Mouse (Mus musculus) 3T3-L1 (cell line): Measurements from ENCODE around the gene Rarb.

Source experiments
- DNase-seq: peaks from one replicate; pipeline ENCODE4 v3.0.0-alpha.2; 2015; ENCODE audit warnings: low read depth, low spot score

The Rarb gene

DNA sequence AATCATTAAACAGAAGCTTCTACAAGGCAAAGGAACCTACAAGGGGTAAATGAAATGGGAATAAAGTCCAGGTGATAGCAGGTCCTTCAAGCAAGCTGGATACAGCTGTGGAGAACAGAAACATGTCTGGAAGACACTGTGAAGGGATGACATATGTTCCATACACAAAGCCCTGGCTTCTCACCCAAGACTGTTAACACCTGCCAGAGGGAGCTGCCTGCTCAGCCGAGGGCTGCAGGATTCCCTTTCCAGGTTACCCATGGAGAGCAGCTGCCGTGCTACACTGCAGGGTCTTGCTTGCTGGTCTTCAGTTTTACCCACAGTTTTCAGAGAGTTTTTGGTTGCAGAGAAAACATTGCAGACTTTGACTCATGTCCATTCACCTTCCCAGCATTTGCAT lies 290.3 kb downstream of the Rarb start:
- DNase-seq, result no peak

DNA sequence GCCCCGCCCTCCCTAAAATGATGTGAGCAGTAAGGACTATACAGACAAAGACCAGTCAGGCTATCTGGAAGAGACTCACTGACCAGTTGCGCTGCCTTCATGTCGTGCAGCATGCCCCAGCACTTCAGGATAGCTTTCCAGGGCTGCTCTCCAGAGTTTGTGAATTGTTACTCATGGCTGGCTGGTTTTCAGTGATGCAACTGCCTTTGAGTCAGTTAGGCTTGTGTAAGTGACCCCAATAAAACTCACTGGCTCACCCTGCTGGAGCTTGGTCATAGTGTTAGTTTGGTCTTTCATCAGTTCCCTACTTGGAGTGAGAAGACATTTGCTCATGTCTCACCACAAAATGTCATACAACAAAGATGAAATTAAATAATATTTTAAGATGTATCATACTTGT lies 292.8 kb downstream of the Rarb start:
- peak; percentile 94 for DNase-seq

DNA sequence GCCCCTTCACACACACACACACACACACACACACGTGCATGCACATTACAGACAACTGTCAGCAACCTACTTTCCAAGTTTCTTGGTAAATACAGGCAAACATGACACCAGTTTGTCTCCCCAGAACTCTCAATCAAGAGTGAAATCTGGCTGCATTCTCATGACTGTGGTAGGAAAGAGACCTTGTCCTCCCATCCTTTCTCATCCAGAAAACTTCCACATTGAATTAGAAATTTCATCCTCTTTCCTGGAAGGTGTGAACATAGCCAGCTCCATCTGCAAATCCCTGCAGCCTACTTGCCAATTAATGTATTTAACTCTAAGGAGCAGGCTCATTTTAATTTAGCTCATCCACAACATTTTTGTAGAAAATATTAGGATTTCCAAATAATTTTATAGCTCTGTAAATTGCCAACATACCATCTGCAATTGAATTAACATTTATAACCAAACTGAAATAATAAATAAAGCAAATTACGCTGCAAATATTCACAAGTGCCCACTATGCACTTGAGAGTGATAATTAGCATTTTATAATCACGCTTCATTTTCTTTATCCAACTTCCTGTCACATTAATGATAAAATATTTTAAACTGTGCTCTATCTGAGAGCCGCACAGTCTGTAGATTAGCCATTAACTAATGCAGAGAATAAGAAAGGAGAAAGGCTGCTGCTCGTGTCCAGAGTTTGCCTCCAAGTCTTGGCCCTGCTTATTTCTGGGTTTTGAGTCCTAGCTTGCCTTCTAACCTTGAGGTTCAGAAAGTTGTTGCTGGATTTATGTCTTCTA lies 293.6 kb downstream of the Rarb start:
- no peak for DNase-seq

DNA sequence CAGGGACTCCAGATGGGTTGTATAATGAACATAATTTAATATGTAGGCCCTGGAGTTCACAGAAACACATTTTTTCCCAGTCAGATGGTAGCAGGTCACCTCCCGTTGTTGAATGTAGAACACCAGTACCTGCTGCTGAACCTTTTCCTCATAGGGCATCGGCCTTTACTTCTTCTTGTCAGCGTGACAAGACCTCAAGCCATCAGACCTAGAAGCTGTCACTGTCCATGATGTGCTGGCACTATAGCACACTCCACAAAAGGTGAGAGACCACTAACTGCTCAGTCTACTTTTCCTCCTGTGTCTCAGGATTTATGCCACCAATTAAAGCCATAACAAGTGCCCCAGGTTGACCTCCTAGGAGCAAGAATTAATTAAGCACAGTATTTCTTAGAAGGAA lies 296.1 kb downstream of the Rarb start:
- no peak for DNase-seq

DNA sequence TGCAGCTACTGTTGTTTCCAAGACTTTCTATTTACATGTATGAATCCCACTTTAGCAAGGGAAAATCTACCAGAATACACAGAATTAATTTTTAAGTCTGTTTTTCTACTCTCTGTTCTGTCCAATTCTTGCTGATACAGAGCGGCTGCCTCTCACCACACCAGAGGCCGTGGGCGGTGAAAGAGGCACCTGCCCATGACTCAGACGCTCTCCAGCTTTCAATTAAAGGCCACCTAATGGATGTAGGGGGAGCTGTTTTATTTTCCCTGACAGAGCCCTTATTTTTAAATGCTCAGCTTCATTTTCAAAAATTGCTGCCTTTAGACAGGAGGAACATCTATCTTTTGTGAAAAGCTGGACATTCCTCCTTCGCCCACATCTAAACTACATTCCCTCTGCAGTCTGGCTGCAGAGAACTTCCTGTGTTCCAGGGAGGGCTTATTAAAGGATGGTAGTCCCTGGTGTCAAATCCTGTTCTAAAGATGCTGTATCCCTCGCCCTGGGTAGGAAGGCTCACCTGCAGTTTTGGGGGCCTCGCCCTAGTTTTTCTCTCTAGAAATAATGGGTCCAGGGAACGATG lies 299.3 kb downstream of the Rarb start:
- DNase-seq, result peak; percentile 57

DNA sequence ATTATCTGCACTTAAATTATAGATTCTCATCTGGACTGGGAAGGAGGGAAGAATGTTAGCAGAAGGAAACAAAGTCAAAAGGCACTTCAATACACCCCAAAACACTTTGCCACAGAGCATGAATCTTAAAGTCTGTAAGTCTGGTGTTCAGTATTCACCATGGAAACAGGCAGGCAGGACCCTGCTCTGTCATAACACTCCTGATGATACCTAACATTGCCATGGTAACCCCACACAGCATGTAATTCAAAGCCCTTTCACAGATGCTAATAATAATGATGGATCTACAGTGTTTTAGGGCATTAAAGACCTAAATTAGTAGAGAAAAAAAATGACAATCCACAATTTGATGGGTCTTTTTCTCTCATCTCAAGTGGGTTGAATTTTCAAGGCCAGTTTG lies 301.0 kb downstream of the Rarb start:
- no peak for DNase-seq

DNA sequence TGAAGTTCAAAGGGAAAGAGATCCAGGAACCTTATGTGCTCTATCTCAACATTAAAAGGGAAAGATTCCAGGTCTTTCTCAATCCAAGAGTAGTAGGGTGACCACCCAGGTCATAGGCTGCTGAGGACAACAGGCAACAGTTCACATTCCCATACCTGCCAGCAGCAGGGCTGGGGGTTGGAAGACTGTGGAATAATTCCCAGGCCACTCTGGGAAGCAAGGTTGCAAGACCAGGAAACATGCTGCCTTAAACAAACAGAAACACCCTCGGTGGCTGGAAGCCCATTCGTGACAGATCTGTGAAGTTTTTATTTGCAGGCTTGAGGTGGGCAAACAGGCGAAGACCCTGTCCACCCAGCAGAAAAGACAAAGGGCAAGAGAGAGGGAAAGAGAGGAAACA lies 303.2 kb downstream of the Rarb start:
- no peak for DNase-seq

DNA sequence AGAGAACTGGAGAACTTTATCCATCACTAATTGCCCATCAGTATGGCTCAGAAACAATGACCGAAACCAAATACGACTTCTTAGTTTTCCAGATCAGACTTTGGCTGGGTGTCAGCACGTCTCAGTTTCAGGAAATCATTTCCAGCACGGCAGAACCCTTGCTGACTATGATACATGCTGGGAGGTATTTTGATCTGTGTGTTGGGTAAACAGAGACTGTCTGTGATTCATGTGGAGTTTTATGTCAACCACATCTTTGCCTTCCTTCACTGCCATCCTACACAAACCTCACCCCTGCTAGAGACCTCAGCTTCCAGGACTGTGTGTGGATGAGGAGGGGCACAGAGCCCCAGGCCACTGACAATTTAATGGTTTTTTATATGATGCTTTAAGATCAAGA lies 308.4 kb downstream of the Rarb start:
- peak; percentile 87 for DNase-seq

DNA sequence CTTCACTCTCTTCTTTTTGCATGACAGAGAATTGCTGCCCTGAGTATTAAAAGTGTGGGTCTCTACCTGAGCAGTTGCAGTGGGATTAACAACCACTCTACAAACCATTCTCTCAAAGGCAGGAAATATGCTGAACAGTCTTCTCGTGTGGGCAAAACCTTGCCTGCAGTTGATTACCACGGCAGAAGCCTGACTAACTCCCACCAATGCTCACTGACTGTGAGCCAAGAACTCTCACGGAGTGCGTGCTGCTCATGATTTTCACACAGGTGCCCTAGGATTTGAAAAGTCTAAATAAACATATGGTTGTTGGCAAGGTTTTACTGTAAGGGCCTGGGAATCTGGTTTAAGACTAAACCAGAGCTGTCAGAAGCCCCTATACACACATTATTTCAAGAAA lies 309.1 kb downstream of the Rarb start:
- peak; percentile 43 for DNase-seq

DNA sequence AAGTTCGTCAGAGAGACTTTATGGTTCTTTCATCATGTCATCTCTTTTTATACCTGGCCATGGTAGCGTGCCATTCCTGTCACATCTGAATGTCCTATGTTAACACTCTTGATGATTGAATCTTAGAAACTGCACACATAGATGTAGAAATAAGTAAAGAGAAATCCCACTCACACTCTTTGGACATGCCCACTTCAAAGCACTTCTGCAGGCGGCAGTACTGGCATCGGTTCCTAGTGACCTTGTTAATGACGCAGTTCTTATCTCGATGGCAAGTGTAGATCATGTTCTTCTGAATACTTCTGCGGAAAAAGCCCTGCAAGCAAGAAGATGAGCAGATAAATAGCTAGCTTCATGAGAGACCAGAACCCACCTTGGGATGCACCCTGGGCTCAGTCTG lies 310.2 kb downstream of the Rarb start:
- no peak for DNase-seq

DNA sequence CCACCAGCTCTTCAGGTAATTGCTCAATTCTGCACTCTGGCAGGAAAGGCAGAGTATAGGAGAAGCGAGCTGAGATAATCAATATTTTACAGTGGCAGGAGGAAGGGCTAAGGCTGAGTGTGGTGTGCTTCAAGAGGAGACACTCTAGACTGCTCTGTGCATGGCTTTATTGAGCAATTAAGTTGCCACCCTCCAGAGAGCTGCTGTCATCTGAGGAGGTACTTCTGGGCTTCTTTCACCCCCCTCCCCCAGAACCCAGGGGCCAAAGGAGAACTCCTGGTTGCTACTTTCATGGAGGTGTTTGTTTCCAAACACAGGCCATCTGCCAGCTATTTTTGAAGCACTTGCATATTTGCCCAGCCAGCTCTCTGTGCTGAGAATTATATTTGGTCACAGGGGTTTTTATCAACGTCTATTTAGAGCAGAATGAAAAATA lies 321.7 kb downstream of the Rarb start:
- no peak for DNase-seq

DNA sequence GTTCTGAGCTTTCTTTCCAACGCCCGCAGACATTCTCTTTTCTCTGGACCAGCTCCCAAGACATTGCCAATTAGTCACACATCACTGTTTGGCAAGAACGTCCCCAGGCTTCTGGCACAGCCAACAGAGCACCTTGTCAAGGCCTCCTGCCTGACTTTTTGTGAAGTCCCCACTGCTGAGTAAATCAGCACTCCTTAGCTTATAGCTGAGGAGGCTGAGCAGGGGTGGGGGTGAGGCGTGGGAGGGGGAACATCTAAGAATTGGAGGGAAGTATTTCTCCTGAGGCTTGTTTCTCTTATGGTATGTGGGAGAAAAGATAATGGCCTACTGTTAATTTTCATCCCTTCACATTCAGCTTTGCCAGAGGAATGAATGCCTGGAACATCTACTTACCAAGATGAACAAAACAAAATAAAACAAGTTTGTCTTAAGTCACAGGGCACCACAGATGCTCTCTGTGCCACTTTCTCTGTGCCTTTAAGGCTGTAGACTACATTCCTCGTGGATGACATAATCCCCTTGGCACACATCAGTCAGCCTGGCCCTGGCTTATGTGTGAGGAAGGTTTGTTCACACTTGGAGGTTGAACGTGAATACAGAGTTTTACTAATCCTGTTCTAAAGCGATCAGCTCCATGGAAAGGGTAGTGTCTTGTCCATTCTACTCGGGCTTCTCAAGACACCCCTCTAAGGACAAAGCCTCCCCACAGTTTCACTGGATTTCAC lies 335.1 kb downstream of the Rarb start:
- DNase-seq, result peak; percentile 85

DNA sequence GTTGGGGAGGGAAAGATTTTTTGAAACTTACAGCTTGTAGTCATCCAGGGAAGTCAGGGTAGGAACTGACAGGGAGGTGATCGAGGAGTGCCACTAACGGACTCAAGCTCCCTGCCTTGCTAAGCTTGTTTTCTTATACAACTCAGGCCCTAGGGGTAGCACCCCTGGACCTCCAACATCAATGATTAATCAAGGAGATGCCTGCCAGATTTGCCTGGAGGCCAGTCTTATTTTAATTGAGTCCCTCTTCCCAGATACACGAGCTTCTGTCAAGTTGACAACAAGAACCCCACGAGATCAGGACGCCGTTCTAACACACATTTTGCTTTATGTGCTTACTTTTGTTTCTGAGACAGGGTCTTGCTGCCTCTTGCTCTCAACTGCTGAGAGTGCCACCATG lies 338.3 kb downstream of the Rarb start:
- DNase-seq, result no peak

DNA sequence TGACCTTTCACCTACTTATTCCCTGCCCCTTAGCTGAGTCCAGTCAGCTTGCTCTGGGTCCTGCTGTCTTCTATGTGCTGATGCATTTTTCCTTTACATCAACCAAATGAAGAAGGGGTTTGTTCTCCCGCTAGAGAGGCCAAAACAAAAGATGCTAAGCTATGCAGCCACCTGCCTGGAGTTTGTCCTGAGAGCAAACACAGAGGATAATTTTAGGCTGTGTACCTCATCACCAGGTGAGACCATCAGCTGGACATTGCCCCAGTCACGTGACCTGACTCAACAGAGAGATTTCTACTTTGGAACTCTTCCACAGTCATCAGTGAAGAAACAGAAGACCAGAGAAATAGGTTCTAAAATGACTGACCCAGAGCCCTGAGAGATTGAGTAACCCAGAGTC lies 339.4 kb downstream of the Rarb start:
- DNase-seq, result no peak

DNA sequence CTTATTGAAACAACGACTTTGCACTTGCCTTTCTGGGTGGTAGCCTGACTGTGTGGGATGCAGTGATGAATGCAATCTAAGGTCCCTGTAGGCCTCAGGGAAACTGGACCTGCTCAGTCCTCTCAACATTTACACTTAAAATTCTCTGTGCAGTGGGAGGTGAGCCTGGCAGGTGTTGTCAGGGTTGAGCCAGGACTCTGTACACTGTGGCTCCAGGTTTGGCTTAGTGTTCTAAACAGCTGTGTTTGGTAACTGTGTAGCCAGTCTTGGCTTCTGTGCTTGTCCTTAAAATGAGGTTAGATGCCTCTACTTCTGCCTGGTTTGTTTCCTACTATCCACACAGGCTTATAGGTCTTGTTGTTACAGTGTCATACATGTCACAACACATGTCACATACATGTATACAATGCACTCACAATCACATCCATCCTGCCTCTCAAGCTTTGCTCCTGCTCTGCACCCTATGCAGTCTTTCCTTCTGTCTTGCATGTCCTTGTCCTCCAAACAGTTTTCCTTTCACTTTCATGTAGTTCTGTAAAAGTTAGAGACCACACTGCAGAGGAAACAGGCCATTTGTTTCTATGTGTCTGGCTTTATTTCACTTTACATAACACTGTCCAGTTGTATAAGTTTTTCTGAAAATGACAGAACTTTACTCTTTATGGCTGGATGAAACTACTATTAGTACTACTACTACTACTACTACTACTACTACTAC lies 340.2 kb downstream of the Rarb start:
- DNase-seq, result no peak

DNA sequence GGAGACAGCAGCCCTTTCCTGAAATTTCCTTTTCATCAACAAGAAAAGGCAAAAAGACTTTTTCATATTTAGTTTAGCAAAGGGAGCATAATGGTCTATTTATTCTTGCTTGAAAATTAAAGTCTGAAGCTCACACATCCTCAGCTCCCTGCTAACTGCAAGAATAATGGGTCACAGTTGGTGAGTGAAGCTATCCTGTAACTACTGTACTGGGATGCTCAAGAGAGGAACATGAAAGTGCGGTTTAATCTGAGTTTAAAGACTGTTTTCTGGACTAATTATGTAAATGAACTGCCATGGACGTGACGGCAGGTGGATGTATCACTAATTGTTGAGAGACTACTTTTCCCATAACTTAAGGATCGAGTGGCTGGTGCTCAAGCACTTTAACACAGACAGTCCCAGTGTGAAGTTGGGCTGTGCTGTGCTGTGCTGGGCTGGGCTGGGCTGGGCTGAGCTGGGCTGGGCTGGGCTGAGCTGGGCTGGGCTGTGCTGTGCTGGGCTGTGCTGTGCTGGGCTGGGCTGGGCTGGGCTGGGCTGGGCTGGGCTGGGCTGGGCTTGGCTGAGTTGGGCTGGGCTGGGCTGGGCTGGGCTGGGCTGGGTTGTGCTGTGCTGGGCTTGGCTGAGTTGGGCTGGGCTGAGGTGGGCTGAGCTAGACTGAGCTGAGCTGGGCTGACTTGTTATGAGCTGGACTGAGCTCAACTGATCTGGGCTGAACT lies 370.5 kb downstream of the Rarb start:
- DNase-seq, result peak; percentile 85

DNA sequence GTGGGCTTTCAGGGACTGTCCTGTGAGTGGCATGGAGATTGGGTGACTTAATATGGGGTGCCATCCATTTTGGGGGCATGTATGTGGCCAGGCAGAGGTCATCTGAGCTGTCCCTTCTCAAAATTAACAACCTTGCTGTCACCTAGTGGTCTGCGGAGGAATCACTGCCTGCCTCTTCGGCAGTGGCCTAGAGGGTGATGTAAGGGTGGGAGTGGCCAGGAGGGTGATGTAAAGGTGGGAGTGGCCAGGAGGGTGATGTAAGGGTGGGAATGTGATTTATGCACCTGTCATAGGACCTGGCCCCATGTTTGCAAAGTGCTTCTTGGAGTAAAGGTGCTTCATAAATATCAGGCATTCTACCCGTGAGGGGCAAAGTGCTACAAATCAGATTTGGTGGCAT lies 371.4 kb downstream of the Rarb start:
- DNase-seq, result peak; percentile 65

DNA sequence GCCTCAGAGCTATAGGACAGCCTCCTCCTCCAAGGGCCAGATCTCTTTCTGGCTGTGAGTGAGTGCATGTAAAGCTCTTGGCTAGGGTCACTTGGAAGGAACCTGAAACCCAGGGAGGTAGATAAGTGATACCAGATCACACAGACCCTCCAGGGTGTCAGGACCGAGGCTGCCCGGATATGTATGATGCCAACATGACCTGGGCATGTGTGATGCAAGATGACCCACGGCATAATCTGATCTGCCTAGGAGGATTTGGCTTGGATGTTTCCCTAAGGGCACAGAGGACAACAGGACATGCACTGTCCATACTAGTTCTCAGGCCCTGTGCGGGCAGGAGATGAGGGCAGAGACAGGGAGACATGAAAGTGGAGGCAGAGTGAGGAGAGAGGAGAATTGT lies 374.1 kb downstream of the Rarb start:
- no peak for DNase-seq

DNA sequence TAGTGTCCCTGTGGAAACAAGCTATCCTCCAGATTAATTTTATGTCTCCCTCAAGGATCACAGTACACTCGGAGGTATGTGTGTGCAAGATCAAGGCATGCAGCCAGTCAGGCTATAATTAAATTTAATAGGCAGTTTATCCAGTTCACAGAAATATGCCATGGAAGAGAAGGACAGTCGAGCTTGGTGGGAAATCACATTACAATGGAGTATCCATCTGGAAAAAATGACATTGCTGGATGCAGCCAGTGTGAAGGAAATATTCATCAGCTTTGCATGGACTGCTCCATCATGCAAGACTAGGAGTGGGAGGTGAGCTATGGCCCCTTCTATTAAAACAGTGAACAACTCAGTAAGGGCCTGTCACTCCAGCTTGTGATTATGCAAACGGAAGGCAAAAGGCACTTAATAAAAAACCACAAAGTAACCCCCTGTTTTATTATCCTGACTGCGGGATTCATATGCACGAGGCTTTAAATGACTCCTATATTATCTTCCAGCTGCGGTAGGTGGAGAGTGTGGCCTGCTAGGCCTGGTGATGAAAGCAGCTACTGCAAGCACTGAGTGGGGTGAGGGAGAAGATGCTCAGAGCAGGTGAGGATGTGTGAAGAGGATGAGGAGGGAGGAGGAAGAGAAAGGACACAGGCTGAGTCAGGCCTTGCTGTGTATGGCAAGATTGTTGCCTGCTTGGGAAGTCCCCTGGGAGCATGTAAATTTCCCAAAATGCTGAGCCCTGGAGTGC lies 379.4 kb downstream of the Rarb start:
- DNase-seq, result no peak

DNA sequence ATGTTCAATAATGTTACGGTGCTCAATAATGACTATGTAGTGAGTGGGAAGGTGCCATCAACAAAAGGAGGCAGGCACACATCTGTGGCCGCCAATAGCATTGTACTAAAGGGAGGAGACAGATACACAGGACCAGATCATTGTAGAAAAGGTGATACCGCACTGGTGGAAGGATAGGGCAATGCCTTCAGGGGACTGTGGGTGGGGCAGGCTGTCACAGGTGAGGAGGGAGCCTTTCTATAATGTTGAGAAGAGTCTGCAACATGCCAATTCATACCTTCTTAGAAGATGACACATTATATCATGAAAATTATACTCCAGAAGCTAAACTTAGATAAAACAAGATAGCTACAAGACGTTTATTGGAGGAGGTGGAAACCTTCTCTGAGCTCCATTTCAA lies 381.6 kb downstream of the Rarb start:
- DNase-seq, result no peak
